Mouse (Mus musculus) hindbrain, embryonic 13.5 days (tissue): Measurements from ENCODE around the gene Smim24. TPM values are rescaled to one million over a fixed set of nuclear protein-coding genes. Genes with fewer than 3 reads are reported as not detected.
A peak's percentile ranks its signal among the peaks of the same experiment; 100 is the strongest.

ENCODE experiments used
- ATAC-seq: fragments of 200-750 bp; cut with Nextera tagmentation; 2 replicates; pipeline ENCODE4 v1.8.0; 2017; ENCODE audit warnings: moderate TSS enrichment; ENCODE audit not compliant: low FRiP score
- H3K27ac ChIP-seq: fragments of 300-500 bp; sonication (generic); 2 replicates; pipeline ENCODE4 v1.5.1; 2015; ENCODE audit warnings: inconsistent platforms, mild to moderate bottlenecking, moderate library complexity
- H3K27me3 ChIP-seq: fragments of 300-500 bp; sonication (generic); 2 replicates; pipeline ENCODE4 v1.6.1; 2015; ENCODE audit warnings: mild to moderate bottlenecking, inconsistent platforms
- H3K36me3 ChIP-seq: fragments of 300-500 bp; sonication (generic); 2 replicates; pipeline ENCODE4 v1.6.1; 2015; ENCODE audit warnings: mild to moderate bottlenecking, inconsistent platforms
- H3K4me1 ChIP-seq: fragments of 300-500 bp; sonication (generic); replicated peaks from 2 replicates; pipeline ENCODE4 v1.6.1; 2015; ENCODE audit warnings: inconsistent platforms
- H3K4me2 ChIP-seq: fragments of 300-500 bp; sonication (generic); 2 replicates; pipeline ENCODE4 v1.6.1; 2015; ENCODE audit warnings: inconsistent platforms, mild to moderate bottlenecking, moderate library complexity
- H3K4me3 ChIP-seq: fragments of 300-500 bp; sonication (generic); 2 replicates; pipeline ENCODE4 v1.5.1; 2015; ENCODE audit warnings: mild to moderate bottlenecking, inconsistent platforms
- H3K9ac ChIP-seq: fragments of 300-500 bp; sonication (generic); 2 replicates; pipeline ENCODE4 v1.6.1; 2015; ENCODE audit warnings: mild to moderate bottlenecking, inconsistent platforms
- H3K9me3 ChIP-seq: fragments of 300-500 bp; sonication (generic); 2 replicates; pipeline ENCODE4 v1.6.1; 2016; ENCODE audit warnings: inconsistent platforms
- WGBS: fragments of 180-500 bp; shearing (Covaris S2); methylation state at CpG from one replicate; pipeline ENCODE4 v1.1.7; 2015; 5-methylcytosine and 5-hydroxymethylcytosine counted together
- polyA plus RNA-seq: library from polyadenylated mRNA; unstranded; fragments of >200 nt; fragmentation: Nextera tagmentation; extraction: Ambion mirVana; gene quantifications from 2 replicates; pipeline ENCODE4 v1.2.1, GENCODE M21; 2015

The Smim24 gene
- polyA plus RNA-seq, 1 experiment from 2014 or later: 1.8 TPM

DNA sequence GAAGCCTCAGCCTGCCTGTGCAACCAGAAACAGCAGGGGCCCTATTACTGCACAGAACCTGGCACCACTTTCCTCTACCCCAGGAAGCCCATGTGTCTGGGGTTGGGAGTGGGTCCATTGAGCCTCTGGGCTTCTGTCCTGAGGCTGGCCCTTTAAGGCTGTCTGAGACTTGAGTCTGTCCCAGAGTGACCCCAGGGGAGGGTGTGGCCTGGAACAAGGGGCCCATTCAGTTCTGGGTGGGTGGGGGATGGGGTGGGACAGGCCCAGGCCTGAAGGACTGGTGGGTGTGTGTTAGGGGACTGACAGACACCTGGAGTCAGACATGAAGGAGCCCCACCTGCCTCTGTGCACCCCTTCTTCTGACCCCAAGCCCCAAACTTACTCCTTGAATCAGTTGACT is 21.8 kb downstream of the Smim24 start:
- peaks cover 94% of the 10 kb centered on the region for H3K4me1 ChIP-seq
- H3K27me3 ChIP-seq: 0 out of 2 replicates have a peak, but pooled peaks cover 8% of the 10 kb centered on the region
- no peak for ATAC-seq
- no peak overlapping the region for H3K4me3 ChIP-seq
- H3K9ac ChIP-seq: peak overlapping the region; percentile 56; the same call in 1 of the 2 replicates
- H3K27ac ChIP-seq: no peak overlapping the region
- H3K4me2 ChIP-seq: no peak overlapping the region; the same call in 1 of the 2 replicates
- no peaks in the 10 kb centered on the region for H3K9me3 ChIP-seq
- peaks cover 11% of the 10 kb centered on the region for H3K36me3 ChIP-seq

DNA sequence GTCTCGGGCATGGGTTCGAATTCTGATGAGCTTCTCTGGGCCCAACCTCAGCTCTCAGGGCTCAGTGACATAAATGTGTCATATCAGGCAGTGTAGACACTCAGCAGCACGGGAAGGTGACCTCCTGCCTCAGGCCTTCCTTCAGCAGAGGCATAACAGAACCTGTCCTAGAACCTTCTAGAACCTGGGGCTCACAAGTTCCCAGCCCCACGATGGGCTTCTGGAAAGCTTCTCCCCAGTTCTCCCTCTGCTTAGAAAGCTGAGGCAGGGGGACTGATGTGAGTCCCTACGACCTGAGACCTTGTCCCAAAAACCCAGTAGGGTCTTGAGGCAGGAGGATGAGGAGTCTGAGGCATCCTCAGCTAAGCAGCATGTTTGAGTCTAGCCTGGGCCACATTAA is 22.3 kb downstream of the Smim24 start:
- ATAC-seq: no peak
- 0 out of 2 replicates have a peak, but pooled peaks cover 8% of the 10 kb centered on the region for H3K27me3 ChIP-seq
- H3K4me2 ChIP-seq: no peak overlapping the region
- H3K4me3 ChIP-seq: no peak overlapping the region
- H3K9ac ChIP-seq: no peak overlapping the region; the same call in 1 of the 2 replicates
- WGBS: 82% methylated on average over 5 of the region's 5 CpGs
- no peaks in the 10 kb centered on the region for H3K9me3 ChIP-seq
- peaks cover 15% of the 10 kb centered on the region for H3K36me3 ChIP-seq
- peaks cover 89% of the 10 kb centered on the region for H3K4me1 ChIP-seq
- peak overlapping the region; percentile 15; the same call in 1 of the 2 replicates for H3K27ac ChIP-seq

DNA sequence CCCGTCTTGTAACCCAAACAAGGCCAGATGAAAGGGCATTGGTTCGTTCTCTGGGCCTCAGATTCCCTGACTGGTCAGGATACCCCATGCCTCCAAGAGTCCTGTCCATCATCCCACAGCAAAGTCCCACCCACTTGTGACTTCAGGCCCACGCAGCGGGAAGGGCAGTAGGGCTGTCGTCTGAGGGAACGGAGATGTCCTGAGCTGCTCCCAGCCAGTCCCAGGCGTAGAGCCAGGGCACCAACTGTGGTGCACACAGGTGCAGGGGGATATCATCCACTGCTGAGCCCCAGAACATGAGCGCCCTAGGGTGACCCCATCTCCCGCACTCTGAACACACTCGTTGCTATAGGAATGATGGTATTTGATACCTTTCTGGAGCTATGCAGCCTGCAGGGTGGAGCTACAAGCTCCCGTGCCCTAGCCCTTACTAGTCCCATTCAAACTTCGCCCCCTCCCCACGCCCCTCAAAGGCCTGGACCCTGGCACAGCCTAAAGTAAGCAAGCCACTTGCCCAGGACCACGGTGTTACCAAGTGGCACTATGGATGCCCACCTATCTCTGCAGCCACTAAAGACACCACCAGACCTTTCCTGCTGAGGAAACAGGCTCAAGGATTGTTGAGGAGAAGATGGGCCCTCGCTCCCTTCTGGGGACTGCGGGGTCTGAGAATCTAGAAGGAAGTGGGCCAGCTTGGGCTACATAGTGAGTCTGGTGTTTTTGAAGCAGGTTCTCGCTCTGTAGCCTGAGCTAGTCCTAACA is 22.9 kb downstream of the Smim24 start:
- Histone ChIP-seq H3K4me3 (no peak overlapping the region), H3K9me3 (no peaks in the 10 kb centered on the region), H3K36me3 (peaks cover 20% of the 10 kb centered on the region), H3K27me3 (0 out of 2 replicates have a peak, but pooled peaks cover 8% of the 10 kb centered on the region), H3K4me2 (no peak overlapping the region), H3K4me1 (peaks cover 83% of the 10 kb centered on the region), H3K27ac (peak overlapping the region; percentile 32), H3K9ac (no peak overlapping the region; the same call in 1 of the 2 replicates)
- no peak for ATAC-seq
- WGBS: 66% methylated on average over 17 of the region's 17 CpGs

DNA sequence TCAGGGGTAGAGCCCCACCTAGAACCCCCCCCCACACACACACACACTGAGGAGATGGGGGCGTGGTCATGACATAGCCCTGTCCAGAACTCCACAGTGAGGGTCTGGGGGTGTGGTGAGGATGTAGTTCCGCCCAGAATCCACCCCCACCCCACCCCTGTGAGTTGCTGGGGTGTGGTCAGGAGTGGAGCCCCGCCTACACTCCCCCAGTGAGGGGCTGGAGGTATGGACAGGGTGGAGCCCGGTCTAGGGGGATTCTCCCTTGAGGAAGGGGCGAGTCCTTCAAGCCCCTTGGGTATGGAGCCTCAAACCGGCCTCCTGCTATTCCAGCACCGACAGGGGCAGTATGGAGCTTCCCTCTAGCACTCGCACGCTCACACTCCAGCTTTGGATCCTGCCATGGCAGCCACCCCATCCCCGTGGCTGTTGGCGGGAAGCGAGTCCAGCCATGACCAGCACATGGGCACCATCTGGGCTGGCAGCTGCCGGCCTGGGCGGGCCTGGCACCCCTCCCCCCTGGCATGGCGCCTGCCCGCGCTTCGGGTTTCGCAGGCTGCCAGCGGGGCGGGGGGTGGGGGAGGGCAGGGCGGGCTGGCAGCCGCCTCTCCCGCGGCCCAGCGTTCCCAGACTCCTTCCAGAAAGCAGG is 23.9 kb downstream of the Smim24 start:
- 2% methylated on average over 15 of the region's 26 CpGs for WGBS
- Histone ChIP-seq H3K4me1 (peaks cover 74% of the 10 kb centered on the region), H3K36me3 (peaks cover 20% of the 10 kb centered on the region), H3K9ac (peak overlapping the region; percentile 68), H3K4me3 (peak overlapping the region; percentile 27), H3K27me3 (0 out of 2 replicates have a peak, but pooled peaks cover 8% of the 10 kb centered on the region), H3K9me3 (no peaks in the 10 kb centered on the region), H3K27ac (peak overlapping the region; percentile 74), H3K4me2 (peak overlapping the region; percentile 49)
- peak; percentile 61 for ATAC-seq

DNA sequence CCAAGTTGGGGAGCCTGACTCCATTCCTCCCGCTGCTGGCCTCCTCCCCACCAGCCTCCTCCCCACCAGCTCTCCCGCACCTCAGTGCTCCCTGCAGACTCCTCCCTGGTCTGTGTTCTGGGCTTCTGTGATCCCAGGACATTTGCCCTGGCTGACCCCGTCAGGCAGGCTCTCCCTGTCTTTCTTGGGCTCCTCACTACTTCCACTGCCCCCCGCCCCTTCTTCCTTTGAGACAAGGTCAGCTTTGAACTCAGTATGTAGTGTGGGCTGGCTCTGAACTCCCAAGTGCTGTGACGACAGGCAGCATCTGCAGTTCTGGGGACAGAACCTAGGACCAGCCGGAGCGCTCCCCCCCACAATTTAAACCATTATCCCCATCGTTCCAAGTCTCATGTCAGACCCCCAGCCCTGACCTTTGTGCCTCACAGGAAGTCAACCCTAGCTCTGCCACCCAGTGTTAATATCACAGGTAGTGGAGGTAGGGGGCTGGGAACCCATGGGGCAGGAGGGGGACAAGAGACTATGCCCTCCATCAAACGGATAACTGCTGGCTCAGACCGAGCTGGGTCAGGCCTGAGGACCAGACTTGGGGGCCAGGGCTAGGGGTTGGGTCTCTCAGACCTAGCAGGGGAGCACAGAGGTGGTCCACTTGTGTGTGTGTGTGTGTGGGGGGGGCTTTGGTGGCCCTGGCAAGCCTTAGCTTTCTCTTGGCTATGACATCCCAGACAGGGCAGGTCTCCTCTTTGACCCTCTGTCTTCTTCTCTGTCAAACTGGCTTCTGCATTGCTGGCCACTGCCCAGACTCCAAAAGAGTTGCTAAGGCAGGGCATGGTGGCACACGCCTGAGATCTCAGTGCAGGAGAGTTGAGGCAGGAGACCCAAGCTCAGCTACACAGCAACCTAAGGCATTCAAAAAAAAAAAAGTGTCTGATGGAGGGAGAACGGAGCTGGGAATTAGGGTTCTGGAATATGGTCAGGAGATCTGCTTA is 24.7 kb downstream of the Smim24 start:
- Histone ChIP-seq H3K27ac (peak overlapping the region; percentile 74), H3K9me3 (no peaks in the 10 kb centered on the region), H3K4me3 (peak overlapping the region; percentile 27), H3K4me2 (peak overlapping the region; percentile 49), H3K4me1 (peaks cover 65% of the 10 kb centered on the region), H3K27me3 (0 out of 2 replicates have a peak, but pooled peaks cover 12% of the 10 kb centered on the region), H3K9ac (peak overlapping the region; percentile 68), H3K36me3 (peaks cover 16% of the 10 kb centered on the region)
- peak; percentile 4; the same call in 1 of the 2 replicates for ATAC-seq
- 47% methylated on average over 12 of the region's 12 CpGs for WGBS

DNA sequence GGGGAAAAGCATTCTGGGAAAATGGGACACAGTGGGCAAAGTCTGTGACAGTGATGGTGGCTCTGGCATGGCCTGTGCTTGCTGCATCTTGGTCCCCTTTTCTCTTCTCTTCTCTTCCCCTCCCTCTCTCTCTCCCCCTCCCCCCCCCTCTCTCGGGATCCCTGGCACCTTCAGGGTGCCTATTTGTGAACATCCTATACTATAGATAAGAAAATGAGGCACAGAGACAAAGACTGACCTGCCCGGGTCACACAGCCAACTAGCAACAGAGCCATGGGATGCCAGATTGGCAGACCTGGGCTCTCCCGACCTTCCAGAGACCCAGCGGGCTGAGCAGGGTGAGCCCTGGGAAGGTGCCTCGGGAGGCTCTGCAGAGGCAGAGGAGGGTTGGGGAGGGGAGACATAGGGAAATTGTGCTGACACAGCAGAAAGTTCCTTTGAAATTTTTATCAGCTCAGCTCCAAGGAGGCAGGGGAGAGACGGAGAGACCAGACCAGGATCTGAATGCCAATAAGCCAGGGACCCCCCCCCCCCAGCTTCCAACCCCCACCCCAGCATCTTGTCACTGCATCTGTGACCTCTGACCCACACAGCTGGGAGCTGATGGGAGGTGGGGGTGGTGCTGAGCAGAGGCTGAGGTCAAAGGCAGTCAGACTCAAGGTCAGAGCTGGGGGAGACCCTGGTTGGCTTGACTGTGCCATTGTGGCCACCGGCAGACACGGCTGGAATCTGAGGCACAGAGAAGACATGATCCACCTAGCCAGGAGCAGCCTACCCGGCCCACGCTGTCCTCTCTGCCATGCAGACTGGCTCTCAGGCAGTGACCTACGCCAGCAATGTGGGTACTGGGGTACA is 25.6 kb downstream of the Smim24 start:
- Histone ChIP-seq H3K9me3 (no peaks in the 10 kb centered on the region), H3K4me3 (no peak overlapping the region), H3K4me2 (no peak overlapping the region), H3K27me3 (0 out of 2 replicates have a peak, but pooled peaks cover 16% of the 10 kb centered on the region), H3K36me3 (peaks cover 11% of the 10 kb centered on the region), H3K27ac (peak overlapping the region; percentile 55; the same call in 1 of the 2 replicates), H3K4me1 (peaks cover 57% of the 10 kb centered on the region), H3K9ac (peak overlapping the region; percentile 31; the same call in 1 of the 2 replicates)
- 35% methylated on average over 11 of the region's 11 CpGs for WGBS
- ATAC-seq: no peak

DNA sequence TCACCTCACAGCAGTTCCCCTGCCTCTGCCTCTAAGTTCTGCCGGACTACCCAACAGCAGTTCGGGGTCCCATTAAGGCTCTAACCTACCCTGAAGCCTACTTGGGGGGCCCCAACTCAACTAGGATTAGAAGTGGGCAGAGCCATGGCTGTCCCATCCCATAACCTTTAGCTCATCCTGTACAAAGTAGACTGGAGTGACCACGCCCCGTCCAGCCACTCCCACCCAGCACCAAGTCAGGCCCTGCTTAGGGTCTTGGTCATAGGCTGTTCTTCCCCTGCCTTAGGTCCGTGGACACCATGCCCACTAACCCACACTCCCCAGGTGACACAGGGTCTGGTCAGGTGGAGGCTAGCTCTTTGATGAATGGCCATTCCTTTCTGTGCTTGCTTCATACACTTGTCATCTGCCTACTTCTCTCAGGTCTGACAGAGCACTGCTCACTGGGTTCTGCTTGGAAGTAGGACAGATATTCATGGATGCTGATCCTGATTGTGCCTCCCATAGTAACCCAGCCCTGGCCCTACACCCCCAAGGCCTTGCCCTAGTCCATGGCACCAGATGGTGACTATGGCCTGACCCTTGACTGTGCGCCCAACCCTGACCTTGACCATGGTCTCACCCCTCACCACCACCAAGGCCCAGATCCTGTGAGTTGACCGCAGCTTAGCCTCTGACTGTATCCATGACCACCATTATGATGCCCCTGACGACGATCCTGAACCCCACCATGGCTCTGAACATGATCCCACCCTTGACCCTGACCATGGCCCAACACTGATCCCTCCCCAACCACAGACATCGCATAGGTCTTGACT is 26.5 kb downstream of the Smim24 start:
- H3K27ac ChIP-seq: peak overlapping the region; percentile 55; the same call in 1 of the 2 replicates
- H3K4me2 ChIP-seq: no peak overlapping the region
- ATAC-seq: no peak

DNA sequence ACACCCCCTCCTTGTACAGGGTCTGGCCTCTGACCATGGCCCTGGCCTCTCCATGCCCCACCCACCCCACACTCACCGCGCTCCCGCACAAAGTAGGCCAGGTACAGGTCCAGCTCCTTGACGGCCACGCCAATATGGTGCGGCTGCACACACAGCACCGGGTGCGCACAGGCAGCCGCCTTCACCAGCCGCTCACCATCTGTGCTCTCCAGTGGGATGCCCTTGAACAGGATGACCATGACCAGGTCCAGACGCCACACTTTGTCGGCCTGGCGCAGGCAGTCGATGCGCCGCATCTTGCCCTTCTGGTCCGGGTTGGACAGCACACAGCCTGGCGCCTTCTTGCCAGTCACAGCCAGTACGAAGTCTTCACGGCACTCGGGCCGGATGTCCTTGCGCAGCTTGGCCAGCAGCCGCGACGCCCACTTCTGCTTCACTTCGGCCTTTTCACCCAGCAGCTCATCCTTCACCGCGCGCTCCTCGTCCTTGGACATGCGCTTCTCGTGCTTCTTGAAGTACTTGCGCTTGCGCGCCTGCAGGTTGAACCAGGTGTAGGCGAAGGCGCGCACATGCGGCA is 27.4 kb downstream of the Smim24 start:
- WGBS: 82% methylated on average over 40 of the region's 40 CpGs
- peaks cover 11% of the 10 kb centered on the region for H3K36me3 ChIP-seq
- ATAC-seq: no peak

More for the DNA sequence above, 26.5 kb downstream of the Smim24 start:
- no peaks in the 10 kb centered on the region for H3K9me3 ChIP-seq
- H3K4me3 ChIP-seq: no peak overlapping the region
- H3K36me3 ChIP-seq: peaks cover 11% of the 10 kb centered on the region
- peaks cover 22% of the 10 kb centered on the region; the same call in 1 of the 2 replicates for H3K27me3 ChIP-seq
- H3K9ac ChIP-seq: peak overlapping the region; percentile 31; the same call in 1 of the 2 replicates
- 94% methylated on average over 10 of the region's 10 CpGs for WGBS
- H3K4me1 ChIP-seq: peaks cover 54% of the 10 kb centered on the region

DNA sequence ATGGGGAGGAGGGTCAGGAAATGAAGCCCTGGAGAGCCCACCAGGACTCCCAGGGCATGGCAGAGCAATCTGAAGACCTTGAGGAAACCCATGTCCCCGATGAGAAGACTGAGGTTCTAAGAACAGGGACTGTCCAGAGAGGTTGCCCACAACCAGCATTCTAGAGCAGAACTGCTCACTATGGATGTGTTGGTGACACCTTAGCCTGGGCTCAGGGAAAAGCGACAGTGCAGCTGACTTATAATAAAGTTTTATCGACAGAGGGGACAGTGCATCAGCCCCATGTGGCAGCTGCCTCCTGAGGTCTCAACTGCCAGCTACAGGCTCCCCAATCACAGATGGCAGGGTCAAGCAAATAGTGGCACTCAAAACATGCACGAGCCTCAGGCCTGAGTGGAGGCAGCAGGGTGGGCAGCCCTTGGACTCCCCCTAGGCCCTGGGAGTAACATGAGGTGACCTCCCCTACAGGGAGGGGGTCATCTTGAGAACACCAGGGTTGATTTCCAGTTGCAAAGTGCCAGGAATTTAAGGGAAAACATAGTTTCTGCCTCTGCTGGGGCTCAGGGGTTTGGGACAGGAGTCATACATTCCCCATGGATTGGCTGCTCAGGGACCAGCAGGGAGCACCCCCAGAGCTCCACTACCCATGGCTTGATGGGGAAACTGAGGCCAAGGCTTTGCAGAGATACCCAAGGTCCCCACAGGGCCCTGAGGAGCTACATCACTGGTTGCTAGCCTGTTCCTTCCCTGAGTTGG is 28.4 kb downstream of the Smim24 start:
- WGBS: 78% methylated on average over 4 of the region's 4 CpGs
- peaks cover 11% of the 10 kb centered on the region for H3K36me3 ChIP-seq
- peaks cover 54% of the 10 kb centered on the region for H3K4me1 ChIP-seq
- no peak overlapping the region for H3K4me2 ChIP-seq
- peaks cover 39% of the 10 kb centered on the region for H3K27me3 ChIP-seq
- ATAC-seq: no peak
- H3K9ac ChIP-seq: no peak overlapping the region
- H3K4me3 ChIP-seq: no peak overlapping the region
- no peaks in the 10 kb centered on the region for H3K9me3 ChIP-seq
- H3K27ac ChIP-seq: no peak overlapping the region

More for the DNA sequence above, 27.4 kb downstream of the Smim24 start:
- Histone ChIP-seq H3K9me3 (no peaks in the 10 kb centered on the region), H3K4me3 (no peak overlapping the region), H3K4me2 (no peak overlapping the region), H3K27ac (no peak overlapping the region), H3K4me1 (peaks cover 54% of the 10 kb centered on the region), H3K27me3 (peaks cover 32% of the 10 kb centered on the region), H3K9ac (no peak overlapping the region)

DNA sequence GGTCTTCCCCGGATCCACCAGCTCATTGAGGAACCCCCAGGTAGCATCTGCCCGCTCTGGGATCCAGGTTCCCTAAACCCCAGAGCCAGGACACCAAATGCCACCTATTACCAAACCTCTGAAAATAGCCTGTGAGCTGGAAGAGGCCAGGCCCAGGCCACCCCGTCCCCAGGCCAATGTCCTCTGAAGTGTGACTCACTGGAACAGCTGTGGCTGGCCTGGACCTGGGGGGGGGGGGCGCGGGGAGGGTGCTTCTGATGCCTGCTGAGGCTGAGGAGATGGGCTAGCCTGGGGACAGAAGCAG is 28.9 kb downstream of the Smim24 start:
- ATAC-seq: no peak
- WGBS: 83% methylated on average over 3 of the region's 5 CpGs

More for the DNA sequence above, 28.9 kb downstream of the Smim24 start:
- no peak overlapping the region for H3K4me2 ChIP-seq
- H3K9me3 ChIP-seq: no peaks in the 10 kb centered on the region
- no peak overlapping the region for H3K4me3 ChIP-seq
- H3K36me3 ChIP-seq: peaks cover 11% of the 10 kb centered on the region
- no peak overlapping the region; the same call in 1 of the 2 replicates for H3K9ac ChIP-seq
- peaks cover 44% of the 10 kb centered on the region for H3K27me3 ChIP-seq
- peaks cover 54% of the 10 kb centered on the region for H3K4me1 ChIP-seq
- H3K27ac ChIP-seq: no peak overlapping the region
